Mouse (Mus musculus) hindbrain, embryonic 10.5 days (tissue): Measurements from ENCODE around the gene Clk2. TPM values are rescaled to one million over a fixed set of nuclear protein-coding genes. Genes with fewer than 3 reads are reported as not detected.
"Not testable (repeated sequence)": the region's sequence is repeated elsewhere in the genome, so short reads cannot be mapped to it uniquely, and the experiment has no call there.

Source experiments
- DNase-seq: peaks from one replicate; pipeline ENCODE4 v3.0.0-alpha.2; 2017; ENCODE audit warnings: low spot score
- H3K27ac ChIP-seq: fragments of 300-500 bp; sonication (generic); 2 replicates; pipeline ENCODE4 v1.5.1; 2016; ENCODE audit warnings: mild to moderate bottlenecking, moderate library complexity
- H3K27me3 ChIP-seq: fragments of 300-500 bp; sonication (generic); 2 replicates; pipeline ENCODE4 v1.6.1; 2016; ENCODE audit warnings: mild to moderate bottlenecking; ENCODE audit not compliant: poor library complexity, insufficient read depth, severe bottlenecking
- H3K36me3 ChIP-seq: fragments of 300-500 bp; sonication (generic); 2 replicates; pipeline ENCODE4 v1.6.1; 2016; ENCODE audit warnings: mild to moderate bottlenecking, moderate library complexity
- H3K4me1 ChIP-seq: fragments of 300-500 bp; sonication (generic); replicated peaks from 2 replicates; pipeline ENCODE4 v1.6.1; 2016; ENCODE audit warnings: mild to moderate bottlenecking
- H3K4me3 ChIP-seq: fragments of 300-500 bp; sonication (generic); 2 replicates; pipeline ENCODE4 v1.5.1; 2016; ENCODE audit warnings: mild to moderate bottlenecking, moderate library complexity
- H3K9me3 ChIP-seq: fragments of 300-500 bp; sonication (generic); 2 replicates; pipeline ENCODE4 v1.6.1; 2016; ENCODE audit warnings: mild to moderate bottlenecking, moderate library complexity
- WGBS: fragments of 180-500 bp; shearing (Covaris S2); methylation state at CpG from one replicate; pipeline ENCODE4 v1.1.7; 2016; 5-methylcytosine and 5-hydroxymethylcytosine counted together
- polyA plus RNA-seq: library from polyadenylated mRNA; unstranded; fragments of >200 nt; fragmentation: Nextera tagmentation; extraction: Ambion mirVana; gene quantifications from 2 replicates; pipeline ENCODE4 v1.2.1, GENCODE M21; 2016

The Clk2 gene
- polyA plus RNA-seq, 1 experiment from 2014 or later: 34.8 TPM

- H3K27me3 ChIP-seq: peaks cover 45% of the 10 kb centered on the region
- H3K27ac ChIP-seq: no peak overlapping the region
- no peak for DNase-seq
- no peaks in the 10 kb centered on the region for H3K9me3 ChIP-seq
- 83% methylated on average over 10 of the region's 10 CpGs for WGBS
- H3K4me1 ChIP-seq: peaks cover 25% of the 10 kb centered on the region
- no peak overlapping the region for H3K4me3 ChIP-seq
- no peaks in the 10 kb centered on the region for H3K36me3 ChIP-seq
Observed at GRCm38 (mm10) chr3:89144821-89145220, 19.8 kb upstream of the Clk2 start.

- Histone ChIP-seq H3K4me1 (peaks cover 25% of the 10 kb centered on the region), H3K27me3 (peaks cover 53% of the 10 kb centered on the region), H3K4me3 (no peak overlapping the region), H3K36me3 (no peaks in the 10 kb centered on the region), H3K27ac (no peak overlapping the region), H3K9me3 (no peaks in the 10 kb centered on the region)
- no peak for DNase-seq
- WGBS: 66% methylated on average over 8 of the region's 8 CpGs
Observed at GRCm38 (mm10) chr3:89145566-89145965, 19.0 kb upstream of the Clk2 start.

GRCm38 (mm10) chr3:89147101-89147978, 17.3 kb upstream of the Clk2 start:
- H3K27ac ChIP-seq: peak overlapping the region; percentile 59
- peaks cover 64% of the 10 kb centered on the region for H3K27me3 ChIP-seq
- WGBS: 21% methylated on average over 26 of the region's 26 CpGs
- peaks cover 25% of the 10 kb centered on the region for H3K4me1 ChIP-seq
- no peaks in the 10 kb centered on the region for H3K9me3 ChIP-seq
- H3K36me3 ChIP-seq: peaks cover 9% of the 10 kb centered on the region; the same call in 1 of the 2 replicates
- H3K4me3 ChIP-seq: peak overlapping the region; percentile 40
- no peak for DNase-seq

DNA sequence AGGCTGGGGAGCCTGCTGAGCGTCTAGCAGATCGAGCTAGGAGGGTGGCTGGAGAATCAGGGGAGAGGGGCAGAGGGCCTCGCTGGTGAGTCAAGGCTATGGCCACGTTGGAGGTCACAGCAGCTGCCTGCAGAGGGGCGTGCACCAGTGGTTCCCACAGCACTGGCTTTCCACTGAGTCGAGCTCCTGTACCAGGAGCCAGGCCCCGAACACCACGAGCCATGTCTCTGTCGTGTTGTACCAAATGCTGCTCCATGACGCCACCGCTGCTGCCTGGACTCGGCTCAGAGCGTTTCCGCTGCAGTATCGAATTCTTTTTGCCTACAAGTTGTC, 16.6 kb upstream of the Clk2 start:
- Histone ChIP-seq H3K4me3 (peak overlapping the region; percentile 40), H3K9me3 (no peaks in the 10 kb centered on the region), H3K36me3 (peaks cover 13% of the 10 kb centered on the region; the same call in 1 of the 2 replicates), H3K27me3 (peaks cover 68% of the 10 kb centered on the region), H3K27ac (peak overlapping the region; percentile 59), H3K4me1 (peaks cover 25% of the 10 kb centered on the region)
- WGBS: 10% methylated on average over 15 of the region's 15 CpGs
- no peak for DNase-seq

GRCm38 (mm10) chr3:89148567-89148966, 16.0 kb upstream of the Clk2 start:
- Histone ChIP-seq H3K36me3 (peaks cover 13% of the 10 kb centered on the region; the same call in 1 of the 2 replicates), H3K27me3 (peaks cover 68% of the 10 kb centered on the region), H3K27ac (no peak overlapping the region), H3K4me3 (peak overlapping the region; percentile 40; the same call in 1 of the 2 replicates), H3K4me1 (peaks cover 25% of the 10 kb centered on the region), H3K9me3 (no peaks in the 10 kb centered on the region)
- no peak for DNase-seq
- WGBS: 67% methylated on average over 14 of the region's 14 CpGs

DNA sequence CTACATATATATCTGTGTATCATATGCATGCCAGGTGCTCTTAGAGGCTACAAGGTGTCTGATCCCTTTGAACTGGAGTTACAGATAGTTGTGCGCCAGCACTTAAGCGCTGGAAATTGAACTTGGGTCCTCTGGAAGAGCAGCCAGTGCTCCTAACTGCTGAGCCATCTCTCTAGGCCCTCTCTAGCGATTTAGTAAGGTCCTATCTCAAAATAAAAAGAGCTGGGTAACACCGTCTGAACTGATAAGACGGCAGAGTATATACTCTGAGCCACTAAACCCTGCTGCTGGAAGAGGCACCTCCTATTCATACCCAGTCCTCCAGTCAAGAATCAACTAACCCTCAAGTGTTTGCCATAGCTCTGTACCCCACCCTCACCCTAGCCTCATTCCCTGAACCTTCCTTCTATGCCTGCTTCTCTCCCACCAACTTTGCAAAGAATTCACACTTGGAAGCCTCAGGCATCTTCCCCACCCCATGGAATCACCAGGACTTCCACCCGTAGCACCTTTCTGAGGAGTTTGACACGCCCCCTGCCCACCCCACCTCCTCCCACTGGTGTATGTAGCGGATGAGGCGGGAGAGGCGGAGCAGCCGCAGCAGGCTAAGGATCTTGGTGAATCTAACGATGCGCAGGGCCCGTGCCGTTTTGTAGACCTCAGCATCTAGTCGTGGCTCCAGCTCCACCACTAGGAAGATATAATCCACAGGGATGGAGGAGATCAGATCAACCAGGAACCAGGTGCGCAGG, 12.3 kb upstream of the Clk2 start:
- WGBS: 65% methylated on average over 17 of the region's 17 CpGs
- DNase-seq: no peak
- Histone ChIP-seq H3K27me3 (peaks cover 49% of the 10 kb centered on the region), H3K4me3 (no peak overlapping the region), H3K27ac (no peak overlapping the region), H3K4me1 (peaks cover 13% of the 10 kb centered on the region), H3K9me3 (no peaks in the 10 kb centered on the region), H3K36me3 (peaks cover 13% of the 10 kb centered on the region; the same call in 1 of the 2 replicates)

DNA sequence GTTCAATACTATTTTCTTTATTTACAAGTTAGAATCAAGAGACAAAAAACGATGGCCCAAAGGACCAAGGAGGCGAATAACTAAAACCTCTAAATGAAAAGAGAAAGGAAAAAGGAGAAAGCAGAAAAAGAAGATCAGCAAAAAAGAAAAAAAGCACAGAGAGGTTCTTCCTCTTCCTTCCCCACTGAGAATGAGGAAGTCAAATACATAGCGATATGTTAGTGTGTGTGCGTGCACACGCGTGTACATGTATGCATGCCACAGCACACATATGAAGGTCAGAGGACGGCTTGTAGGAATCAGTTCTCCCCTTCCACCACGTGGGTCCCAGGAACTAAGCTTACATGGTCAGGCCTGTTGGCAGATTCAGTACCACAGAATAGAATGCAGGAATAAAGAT, 7.6 kb upstream of the Clk2 start:
- H3K27me3 ChIP-seq: peaks cover 21% of the 10 kb centered on the region

DNA sequence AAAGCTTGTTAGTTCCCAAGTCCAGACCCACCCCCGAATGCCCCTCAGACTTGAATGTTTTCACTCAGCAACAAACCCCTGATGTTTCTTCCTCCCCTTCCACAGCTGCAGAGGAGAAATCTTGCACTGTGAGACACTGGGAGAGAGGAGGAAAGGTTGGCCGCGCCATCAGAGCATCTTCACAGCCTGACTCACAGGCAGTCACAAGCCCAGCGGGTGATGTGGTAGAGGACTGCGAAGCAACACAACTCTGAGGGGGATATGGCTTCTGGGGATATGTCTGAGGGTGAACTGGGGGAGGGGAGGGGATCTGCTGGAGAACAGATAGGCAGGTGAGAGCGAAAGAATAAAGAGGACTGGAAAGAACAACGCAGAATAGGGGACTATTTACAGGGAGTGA, 5.9 kb upstream of the Clk2 start:
- 18% methylated on average over 7 of the region's 7 CpGs for WGBS
- peak overlapping the region; percentile 80 for H3K4me3 ChIP-seq
- no peaks in the 10 kb centered on the region for H3K9me3 ChIP-seq
- H3K27me3 ChIP-seq: peaks cover 14% of the 10 kb centered on the region
- no peaks in the 10 kb centered on the region for H3K36me3 ChIP-seq
- H3K27ac ChIP-seq: no peak overlapping the region
- H3K4me1 ChIP-seq: peaks cover 26% of the 10 kb centered on the region
- DNase-seq: no peak

More for the DNA sequence above, 7.6 kb upstream of the Clk2 start:
- 89% methylated on average over 8 of the region's 8 CpGs for WGBS
- Histone ChIP-seq H3K27ac (no peak overlapping the region), H3K9me3 (no peaks in the 10 kb centered on the region), H3K4me1 (peaks cover 26% of the 10 kb centered on the region), H3K4me3 (no peak overlapping the region), H3K36me3 (0 out of 2 replicates have a peak, but pooled peaks cover 5% of the 10 kb centered on the region)
- no peak for DNase-seq

- peaks cover 32% of the 10 kb centered on the region for H3K4me1 ChIP-seq
- no peak overlapping the region for H3K27ac ChIP-seq
- H3K9me3 ChIP-seq: no peaks in the 10 kb centered on the region
- no peaks in the 10 kb centered on the region for H3K36me3 ChIP-seq
- peaks cover 14% of the 10 kb centered on the region for H3K27me3 ChIP-seq
- peak overlapping the region; percentile 80 for H3K4me3 ChIP-seq
- peak; percentile 76 for DNase-seq
- 2% methylated on average over 13 of the region's 13 CpGs for WGBS
Observed at GRCm38 (mm10) chr3:89159211-89159610, 5.4 kb upstream of the Clk2 start.

DNA sequence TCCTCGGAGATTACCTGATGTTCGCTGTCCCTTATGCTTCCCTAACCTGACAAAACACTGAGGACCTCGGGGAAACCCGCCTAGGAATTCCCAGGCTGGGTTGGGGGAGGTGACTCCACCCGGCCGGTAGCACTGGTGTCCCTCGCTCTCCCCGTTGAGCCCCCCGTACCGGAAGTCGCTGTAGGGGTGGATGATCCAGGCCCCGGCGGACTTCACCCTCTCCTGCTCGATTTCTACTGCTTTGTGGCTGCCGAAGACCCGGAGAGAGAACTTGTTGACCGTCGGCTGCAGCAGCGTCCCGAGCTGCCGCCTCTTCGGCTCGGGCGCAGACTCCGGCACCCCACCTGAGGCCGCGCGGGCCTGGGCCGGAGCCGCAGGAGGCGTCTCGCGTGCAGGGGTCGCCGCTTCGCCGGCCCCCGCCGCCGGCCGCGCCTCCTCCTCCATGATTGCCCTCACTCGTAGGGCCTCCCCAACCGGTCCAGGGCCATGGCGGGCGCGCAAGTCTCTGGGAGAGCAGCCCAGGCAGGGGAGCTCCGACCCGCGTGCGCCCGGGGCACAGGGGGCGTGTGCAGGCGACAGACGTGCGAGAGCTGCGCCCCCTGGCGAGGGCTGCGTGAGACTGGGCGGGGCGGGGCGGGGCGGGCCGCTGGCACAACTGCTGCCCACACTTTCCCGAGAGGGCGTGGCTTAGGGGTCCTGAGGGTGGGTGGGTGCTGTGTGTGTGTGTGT, 4.8 kb upstream of the Clk2 start, which contains the start of gene Hcn3:
Gene Hcn3, minus strand, starts transcription at position 581 of the 729 bp plus-strand sequence.
- no peaks in the 10 kb centered on the region for H3K9me3 ChIP-seq
- H3K27me3 ChIP-seq: peaks cover 14% of the 10 kb centered on the region
- H3K4me1 ChIP-seq: peaks cover 35% of the 10 kb centered on the region
- DNase-seq: peak; percentile 79
- under 1% methylated on average over 66 of the region's 66 CpGs for WGBS
- peak within 1 kb of the TSS; percentile 84 for H3K27ac ChIP-seq
- no peaks in the 10 kb centered on the region for H3K36me3 ChIP-seq
- H3K4me3 ChIP-seq: peak within 1 kb of the TSS; percentile 80

GRCm38 (mm10) chr3:89161207-89161606, 3.4 kb upstream of the Clk2 start:
- H3K9me3 ChIP-seq, H3K4me3 ChIP-seq, H3K36me3 ChIP-seq, DNase-seq, H3K27ac ChIP-seq: not testable (repeated sequence)
- peaks cover 45% of the 10 kb centered on the region for H3K4me1 ChIP-seq
- peaks cover 14% of the 10 kb centered on the region for H3K27me3 ChIP-seq

DNA sequence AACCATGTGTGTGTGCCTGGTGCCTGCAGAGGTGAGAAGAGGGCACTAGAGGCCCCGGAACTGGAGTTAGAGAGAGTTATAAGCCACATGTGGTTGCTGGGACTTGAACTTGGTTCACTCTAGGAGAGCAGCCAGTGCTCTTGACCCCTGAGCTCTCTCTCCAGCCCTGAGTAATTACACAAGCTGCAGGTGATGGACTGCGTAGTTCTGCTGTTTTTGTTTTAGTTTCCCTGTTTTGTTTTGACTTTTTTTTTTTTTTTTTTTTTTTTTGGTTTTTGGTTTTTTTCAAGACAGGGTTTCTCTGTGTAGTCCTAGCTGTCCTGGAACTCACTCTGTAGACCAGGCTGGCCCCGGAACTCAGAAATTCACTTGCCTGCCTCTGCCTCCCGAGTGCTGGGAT, 2.8 kb upstream of the Clk2 start:
- Histone ChIP-seq H3K27ac (no peak overlapping the region), H3K27me3 (peaks cover 14% of the 10 kb centered on the region), H3K4me3 (no peak overlapping the region), H3K4me1 (peaks cover 50% of the 10 kb centered on the region), H3K9me3 (no peaks in the 10 kb centered on the region), H3K36me3 (peaks cover 8% of the 10 kb centered on the region)
- WGBS: 82% methylated on average over 4 of the region's 4 CpGs
- no peak for DNase-seq
